Mouse (Mus musculus) Patski (cell line): ENCODE measurements at regions not wholly inside any gene's neighbourhood (a gene's known extent, or its start where the extent isn't known, plus 50 kb on each side); places are given as distances from the start of the nearest gene placed in this dataset.

Experiments used
- ATAC-seq: fragments of 100-300 bp; one replicate; pipeline ENCODE4 v1.8.0; 2021
- CTCF ChIA-PET: fragments of 350-600 bp; sonication (Branson Sonifier 250); formaldehyde crosslinking; loops from one replicate; lab custom pipeline; 2022; ENCODE audit warnings: inconsistent platforms; lab: Charles Lee
- POLR2A ChIA-PET: fragments of 350-600 bp; sonication (Branson Sonifier 250); formaldehyde crosslinking; loops from one replicate; lab custom pipeline; 2022; ENCODE audit warnings: antibody characterized with exemption, inconsistent platforms; lab: Charles Lee
- DNase-seq: peaks from one replicate; pipeline ENCODE4 v3.0.0-alpha.2; 2011; ENCODE audit warnings: low read depth, low spot score
- H3K27me3 ChIP-seq: fragments of 371-371 bp; one replicate; pipeline ENCODE4 v1.5.1; 2021
- CTCF ChIP-seq: fragments of 100-300 bp; IDR thresholded peaks from one replicate; pipeline ENCODE4 v1.5.1; 2021
- in situ Hi-C: fragments of 300-500 bp; cut with MboI; formaldehyde crosslinking; loops from 3 replicates; pipeline ENCODE4 v1.11.1; 2018; ENCODE audit warnings: low pct_unique_long_range_greater_than_20kb, mixed read lengths

GRCm38 (mm10) chr12:77790891-77791672, 403.0 kb upstream of the Gm6657 start:
- DNase-seq, result no peak
- H3K27me3 ChIP-seq, result no peaks in the 10 kb centered on the region
- TF ChIP-seq CTCF, result no peak
- ChIA-PET CTCF (interaction anchor here (1.1 kb wide), 1 partner anchor 8 kb away, joined by 3 read pairs; no protein-coding TSS in a partner anchor), POLR2A (no interaction called here)
- no peak for ATAC-seq
- in situ Hi-C loops, result no loop called here

GRCm38 (mm10) chr12:77798516-77798915, 395.5 kb upstream of the Gm6657 start:
- H3K27me3 ChIP-seq, result no peaks in the 10 kb centered on the region
- DNase-seq (no peak), ATAC-seq (no peak)
- ChIA-PET CTCF (interaction anchor here (0.8 kb wide), 1 partner anchor 9 kb away, joined by 3 read pairs; no protein-coding TSS in a partner anchor), POLR2A (no interaction called here)
- no peak for TF ChIP-seq CTCF
- in situ Hi-C loops, result no loop called here

GRCm38 (mm10) chr12:77799134-77799770, 394.8 kb upstream of the Gm6657 start:
- in situ Hi-C loops, result no loop called here
- POLR2A ChIA-PET, result no interaction called here
- no peak for DNase-seq
- no peak for ATAC-seq
- no peaks in the 10 kb centered on the region for H3K27me3 ChIP-seq
- CTCF ChIA-PET, result no interaction called here
- TF ChIP-seq CTCF, result no peak

DNA sequence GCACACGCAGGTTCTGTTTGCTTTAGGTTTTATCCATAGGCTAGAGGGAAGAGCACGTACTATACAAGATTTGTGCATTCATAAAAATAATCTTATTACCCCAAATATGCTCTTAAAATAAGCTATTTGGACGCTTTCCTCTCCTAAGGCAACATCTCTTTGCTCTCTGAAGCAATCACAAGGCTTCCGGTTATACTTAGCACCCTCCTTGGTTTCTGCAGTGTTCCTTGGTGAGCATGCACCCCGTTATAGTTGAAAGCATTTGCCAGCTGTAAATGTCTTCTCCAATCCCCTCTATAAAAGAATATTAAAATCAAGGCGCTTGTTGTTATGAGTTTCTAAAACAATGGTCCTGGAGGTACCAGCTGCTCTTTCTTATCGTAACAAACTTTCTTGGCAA, 386.4 kb upstream of the Gm6657 start:
- DNase-seq, result no peak
- CTCF ChIA-PET, result interaction anchor here (0.7 kb wide), 1 partner anchor 9 kb away, joined by 3 read pairs; no protein-coding TSS in a partner anchor
- ATAC-seq, result no peak
- H3K27me3 ChIP-seq, result no peaks in the 10 kb centered on the region
- TF ChIP-seq CTCF, result no peak
- in situ Hi-C loops, result no loop called here
- POLR2A ChIA-PET, result no interaction called here

- POLR2A ChIA-PET, result interaction anchor here (0.6 kb wide), 1 partner anchor 215 kb away, joined by 5 read pairs; no protein-coding TSS in a partner anchor
- in situ Hi-C loops, result no loop called here
- ATAC-seq, result no peak
- no peak for DNase-seq
- peak; percentile 69 for TF ChIP-seq CTCF
- no peaks in the 10 kb centered on the region for H3K27me3 ChIP-seq
- CTCF ChIA-PET, result interaction anchor here (0.6 kb wide), 2 partner anchors 10 to 14 kb away, joined by 3 to 4 read pairs; no protein-coding TSS in a partner anchor
Measured at GRCm38 (mm10) chr12:77811276-77811675, 382.8 kb upstream of the Gm6657 start.

DNA sequence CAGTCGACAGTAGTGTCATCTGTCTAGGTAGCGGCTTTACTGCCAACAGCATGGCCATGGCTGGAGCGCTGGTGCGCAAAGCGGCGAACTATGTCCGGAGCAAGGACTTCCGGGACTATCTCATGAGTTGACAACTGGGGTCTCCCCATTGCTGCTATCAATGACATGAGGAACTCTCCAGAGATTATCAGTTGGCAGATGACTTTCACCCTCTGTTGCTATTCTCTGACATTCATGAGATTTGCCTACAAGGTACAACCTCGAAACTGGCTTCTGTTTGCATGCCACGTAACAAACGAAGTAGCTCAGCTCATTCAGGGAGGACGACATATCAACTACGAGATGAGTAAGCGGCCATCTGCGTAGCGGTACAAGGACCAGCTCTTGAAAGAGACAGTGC, 374.6 kb upstream of the Gm6657 start:
- DNase-seq, result no peak
- no peak for ATAC-seq
- ChIA-PET CTCF (no interaction called here), POLR2A (no interaction called here)
- no peaks in the 10 kb centered on the region for H3K27me3 ChIP-seq
- in situ Hi-C loops, result no loop called here
- TF ChIP-seq CTCF, result no peak

GRCm38 (mm10) chr12:77823381-77824030, 370.5 kb upstream of the Gm6657 start:
- no peak for DNase-seq
- ChIA-PET POLR2A (no interaction called here), CTCF (interaction anchor here (1.4 kb wide), 1 partner anchor 10 kb away, joined by 4 read pairs; no protein-coding TSS in a partner anchor)
- no peak for ATAC-seq
- no peak for TF ChIP-seq CTCF
- in situ Hi-C loops, result no loop called here
- no peaks in the 10 kb centered on the region for H3K27me3 ChIP-seq

GRCm38 (mm10) chr12:77833411-77834169, 360.5 kb upstream of the Gm6657 start:
- CTCF ChIA-PET, result interaction anchor here (1.4 kb wide), 1 partner anchor 9 kb away, joined by 3 read pairs; no protein-coding TSS in a partner anchor
- H3K27me3 ChIP-seq, result no peaks in the 10 kb centered on the region

GRCm38 (mm10) chr12:77834891-77835290, 359.2 kb upstream of the Gm6657 start:
- DNase-seq (no peak), ATAC-seq (no peak)
- ChIA-PET POLR2A (no interaction called here), CTCF (no interaction called here)
- no peaks in the 10 kb centered on the region for H3K27me3 ChIP-seq
- in situ Hi-C loops, result no loop called here
- no peak for TF ChIP-seq CTCF

More at GRCm38 (mm10) chr12:77833411-77834169, 360.5 kb upstream of the Gm6657 start:
- DNase-seq (no peak), ATAC-seq (no peak)
- POLR2A ChIA-PET, result no interaction called here
- in situ Hi-C loops, result no loop called here
- TF ChIP-seq CTCF, result no peak

DNA sequence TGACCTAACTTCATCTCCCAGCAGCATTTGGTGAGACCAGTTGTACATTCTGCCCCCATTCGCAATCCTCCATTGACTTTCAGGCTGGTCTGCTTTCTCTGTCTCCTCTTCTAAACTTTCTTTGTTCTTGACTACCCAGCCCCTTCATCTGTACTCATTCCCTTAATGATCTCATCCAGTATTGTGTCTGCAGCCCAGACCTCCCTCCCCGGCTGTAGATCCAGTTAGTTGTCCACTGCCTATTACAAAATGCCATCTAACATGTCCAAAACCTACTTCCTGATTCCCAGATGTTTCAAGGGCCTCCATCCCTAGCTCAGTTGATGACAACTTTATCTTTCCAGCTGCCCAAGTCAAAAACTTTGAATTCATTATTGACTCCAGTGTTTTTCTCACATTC, 357.8 kb upstream of the Gm6657 start:
- ATAC-seq, result no peak
- CTCF ChIA-PET, result no interaction called here

More for the DNA sequence above, 357.8 kb upstream of the Gm6657 start:
- H3K27me3 ChIP-seq, result no peaks in the 10 kb centered on the region
- TF ChIP-seq CTCF, result no peak
- POLR2A ChIA-PET, result no interaction called here
- in situ Hi-C loops, result no loop called here
- DNase-seq, result no peak
